Mouse (Mus musculus): ENCODE measurements around the gene Map2k4. TPM values are rescaled to one million over a fixed set of nuclear protein-coding genes. Genes with fewer than 3 reads are reported as not detected.

Gene Map2k4
- 4.5 TPM for polyA plus RNA-seq (2015; fragmentation: Illumina TruSeq; extraction: RNeasy Lipid Tissue Mini Kit (QIAGEN cat#74804); ENCODE audit: insufficient read depth, low read depth, low replicate concordance)

DNA sequence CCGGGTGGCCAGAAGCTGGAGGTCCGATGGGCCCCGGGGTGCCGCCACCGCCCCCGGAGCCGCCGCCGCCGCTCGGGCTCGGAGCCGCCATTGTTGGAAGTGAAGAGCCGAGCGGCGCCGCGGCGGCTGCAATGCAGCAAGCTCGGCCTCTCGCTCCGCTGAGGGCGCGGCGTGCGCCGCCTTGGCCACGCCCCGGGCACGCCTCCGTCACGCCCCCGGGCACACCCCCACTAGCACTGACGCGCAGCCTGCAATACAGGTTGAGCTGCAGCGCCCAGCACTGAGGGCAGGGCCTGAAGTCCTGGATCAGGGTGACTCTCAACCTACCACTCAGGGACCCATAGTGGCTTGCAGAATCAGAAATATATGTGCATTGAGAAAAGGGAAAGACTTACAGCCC, at the start of gene Map2k4:
Gene Map2k4 (minus strand): TSS at position 144 of the 400 bp plus-strand sequence.

DNA sequence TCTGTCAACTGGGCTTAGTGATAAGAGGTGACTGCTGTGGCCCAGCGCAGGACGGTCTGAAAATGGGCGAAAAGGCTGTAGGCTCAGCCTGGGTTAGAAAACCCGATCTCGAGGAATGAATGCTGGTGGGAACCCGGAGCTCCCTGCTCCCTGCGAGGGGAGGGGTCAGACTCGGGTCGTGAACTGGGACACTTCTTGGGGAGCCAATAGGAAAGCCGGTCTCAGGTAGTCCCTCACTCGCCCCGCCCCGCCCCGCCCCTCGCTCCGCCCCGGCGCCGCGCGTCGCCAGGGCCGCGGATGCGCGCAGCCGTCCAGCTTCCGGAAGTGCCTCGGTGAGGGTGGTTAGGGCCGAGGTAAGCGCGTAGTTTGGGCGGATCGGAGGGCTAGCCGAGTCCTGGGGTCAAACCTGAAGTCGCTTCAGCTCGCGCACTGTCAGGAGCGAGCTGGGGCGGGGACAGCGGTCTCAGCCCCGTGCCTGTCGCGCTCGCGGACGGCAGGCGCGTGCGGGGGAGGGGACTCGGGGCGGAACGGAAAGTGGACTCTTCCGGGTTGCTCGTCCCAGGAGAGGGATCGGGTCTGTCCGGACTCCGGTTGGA, 18.9 kb upstream of the Map2k4 start, which contains the start of gene Zkscan6:
Gene Zkscan6 (plus strand): TSS at position 267 of the 596 bp plus-strand sequence.

Other genes starting within 250 kb of the Map2k4 start
- gene Zkscan6, start 18.9 kb upstream of the Map2k4 start, polyA plus RNA-seq (2015; fragmentation: Illumina TruSeq; extraction: RNeasy Lipid Tissue Mini Kit (QIAGEN cat#74804); ENCODE audit: insufficient read depth, low read depth, low replicate concordance) = 1.8 TPM